Mouse (Mus musculus): Measurements from ENCODE around the gene Zfp13.

Gene Zfp13

GRCm38 (mm10) chr17:23592208-23592925 lies 6.9 kb downstream of the Zfp13 start:
- peak; percentile 93 for DNase-seq (ENCODE audit: low read depth)

GRCm38 (mm10) chr17:23587253-23587652 lies 12.0 kb downstream of the Zfp13 start:
- no peak for DNase-seq (ENCODE audit: low read depth)

DNA sequence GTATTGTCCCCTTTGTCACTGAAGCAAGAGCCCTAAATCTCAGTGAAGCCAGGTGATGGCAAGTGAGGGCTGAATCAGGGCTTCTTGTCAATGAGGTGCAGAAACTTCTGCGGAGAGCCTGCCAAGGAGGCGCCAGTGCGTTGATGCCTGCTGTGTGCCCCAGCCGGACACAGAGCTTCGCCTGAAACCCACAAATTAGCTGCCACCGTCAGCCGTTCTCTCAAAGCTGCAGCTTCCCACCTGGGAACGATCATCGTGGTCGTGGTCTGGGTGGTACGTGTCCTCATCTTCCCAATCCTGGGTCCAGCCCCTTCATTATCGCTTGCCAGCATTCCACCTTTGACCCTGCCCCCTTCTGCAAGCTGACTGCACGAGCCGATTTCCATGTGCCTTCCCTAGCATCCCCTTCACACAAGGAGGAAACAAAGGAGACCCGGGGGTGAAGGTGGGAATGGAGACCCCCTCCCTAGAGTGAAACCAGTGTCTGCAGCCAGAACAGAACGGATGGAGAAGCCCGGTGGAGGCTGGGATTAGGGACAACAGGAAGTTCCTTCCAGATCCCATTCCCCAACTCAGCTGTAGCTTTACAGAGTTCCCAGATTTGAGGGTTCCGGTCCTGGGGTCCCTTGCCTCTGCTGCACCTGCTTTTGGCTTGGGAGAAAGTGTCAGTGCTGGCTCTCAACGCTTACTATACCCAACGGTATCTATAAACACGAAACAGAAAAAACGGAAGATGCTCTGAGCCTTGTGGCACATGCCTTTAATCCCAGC lies 13.4 kb downstream of the Zfp13 start:
- DNase-seq (ENCODE audit: low read depth), result no peak

- DNase-seq (ENCODE audit: low read depth), result no peak
Measured at GRCm38 (mm10) chr17:23584786-23585185, 14.5 kb downstream of the Zfp13 start.

DNA sequence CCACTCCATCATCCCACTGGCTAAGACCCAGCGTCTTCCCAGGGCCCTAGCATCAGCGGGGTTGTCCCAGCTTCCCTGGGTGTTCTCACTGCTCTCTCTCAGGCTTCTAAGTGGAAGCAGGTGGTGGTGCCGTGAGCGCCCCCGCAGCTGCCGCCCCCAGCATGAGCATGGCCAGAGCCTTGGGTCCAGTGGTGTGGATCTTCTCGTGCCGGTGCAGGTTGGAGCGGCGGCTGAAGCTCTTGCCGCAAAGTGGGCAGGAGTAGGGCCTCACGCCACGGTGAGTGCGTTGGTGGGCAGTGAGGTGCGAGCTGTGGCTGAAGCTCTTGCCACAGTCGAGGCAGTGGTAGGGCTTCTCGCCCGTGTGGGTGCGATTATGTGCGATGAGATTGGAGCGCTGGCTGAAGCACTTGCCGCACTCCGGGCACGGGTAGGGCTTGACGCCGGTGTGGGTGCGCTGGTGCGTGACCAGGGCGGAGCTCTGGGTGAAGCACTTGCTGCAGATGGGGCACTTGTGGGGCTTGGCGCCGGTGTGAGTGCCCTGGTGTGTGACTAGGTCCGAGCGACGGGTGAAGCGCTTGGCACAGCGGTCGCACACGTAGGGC lies 23.2 kb downstream of the Zfp13 start:
- no peak for DNase-seq (ENCODE audit: low read depth)

DNA sequence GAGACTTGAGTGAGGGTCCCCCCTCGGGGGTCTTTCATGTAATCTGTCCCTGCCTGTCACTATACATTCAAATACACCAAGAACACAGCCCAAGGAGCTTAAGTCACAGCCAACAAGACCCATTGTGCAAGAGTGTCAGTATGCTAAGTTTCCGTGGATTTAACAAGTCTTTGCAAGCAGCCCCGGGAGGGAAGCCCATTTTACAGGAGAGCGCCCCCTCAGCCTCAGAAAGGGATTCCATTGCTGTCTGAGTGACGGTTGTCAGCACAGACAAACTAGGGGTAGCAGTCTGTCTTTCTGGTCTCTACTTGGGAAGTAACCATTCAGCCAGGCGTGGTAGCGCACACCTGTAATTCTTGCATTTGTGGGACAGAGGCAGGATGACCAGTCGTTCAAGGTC lies 25.2 kb downstream of the Zfp13 start:
- DNase-seq (ENCODE audit: low read depth), result no peak

- DNase-seq (ENCODE audit: low read depth), result peak; percentile 62
Measured at GRCm38 (mm10) chr17:23572059-23572458, 27.2 kb downstream of the Zfp13 start.

DNA sequence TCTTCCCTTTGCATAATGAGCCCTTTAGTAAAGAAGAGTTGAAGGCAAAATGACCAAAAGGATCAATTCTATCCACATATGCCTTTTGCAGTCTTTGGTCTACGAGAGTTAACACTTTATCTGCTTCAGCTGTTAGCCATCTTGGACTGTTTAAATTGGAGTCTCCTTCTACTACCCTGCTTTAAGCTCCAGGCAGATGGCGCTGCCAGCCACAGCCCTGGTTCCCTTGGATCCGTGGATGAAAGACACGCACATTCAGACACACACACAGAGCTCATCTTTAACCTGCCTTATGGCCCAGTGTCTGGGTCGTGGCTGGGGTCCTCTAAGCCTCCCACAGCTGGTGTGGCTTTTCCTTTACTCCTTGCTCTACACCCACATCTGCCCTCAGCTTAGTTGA lies 28.2 kb downstream of the Zfp13 start:
- no peak for DNase-seq (ENCODE audit: low read depth)

DNA sequence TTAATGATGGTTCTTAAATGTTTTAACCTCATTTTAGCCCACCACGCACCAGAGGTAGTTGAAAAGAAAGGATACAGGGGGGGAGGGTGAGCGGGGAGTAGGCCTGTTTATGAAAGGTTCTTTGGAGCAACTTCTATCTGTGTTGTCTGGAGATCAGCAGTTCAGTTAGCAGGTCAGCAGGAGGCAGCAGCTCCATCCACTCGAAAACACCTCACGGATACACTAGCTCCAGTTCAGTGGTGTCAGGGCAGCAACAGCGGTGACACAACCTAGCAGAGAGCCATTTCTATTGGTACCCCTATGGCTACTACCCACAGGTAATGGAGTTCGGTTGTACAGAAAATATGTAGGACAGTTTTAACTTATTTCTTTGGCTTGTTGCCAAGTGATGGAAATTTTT lies 29.3 kb downstream of the Zfp13 start:
- peak; percentile 77 for DNase-seq (ENCODE audit: low read depth)

- DNase-seq (ENCODE audit: low read depth), result peak; percentile 41
Measured at GRCm38 (mm10) chr17:23568370-23568769, 30.9 kb downstream of the Zfp13 start.

- DNase-seq (ENCODE audit: low read depth), result peak; percentile 64
Measured at GRCm38 (mm10) chr17:23566787-23567186, 32.5 kb downstream of the Zfp13 start.

DNA sequence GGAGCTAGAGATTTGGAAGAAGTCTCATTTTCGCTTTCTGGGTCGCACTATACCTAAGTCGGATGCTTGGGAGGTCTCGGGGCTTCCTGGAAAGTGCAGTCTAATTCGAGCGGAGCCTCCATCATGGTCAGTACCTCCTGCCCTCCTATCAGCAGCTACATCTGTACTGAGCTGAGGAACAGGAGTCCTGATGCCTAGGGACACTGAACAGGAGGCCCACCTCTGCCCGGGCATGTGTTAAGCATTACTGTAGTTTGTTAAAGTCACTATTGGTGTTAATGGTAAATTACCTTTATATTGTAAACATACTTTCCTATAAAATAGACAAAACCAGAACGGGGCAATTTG lies 34.9 kb downstream of the Zfp13 start:
- no peak for DNase-seq (ENCODE audit: low read depth)

DNA sequence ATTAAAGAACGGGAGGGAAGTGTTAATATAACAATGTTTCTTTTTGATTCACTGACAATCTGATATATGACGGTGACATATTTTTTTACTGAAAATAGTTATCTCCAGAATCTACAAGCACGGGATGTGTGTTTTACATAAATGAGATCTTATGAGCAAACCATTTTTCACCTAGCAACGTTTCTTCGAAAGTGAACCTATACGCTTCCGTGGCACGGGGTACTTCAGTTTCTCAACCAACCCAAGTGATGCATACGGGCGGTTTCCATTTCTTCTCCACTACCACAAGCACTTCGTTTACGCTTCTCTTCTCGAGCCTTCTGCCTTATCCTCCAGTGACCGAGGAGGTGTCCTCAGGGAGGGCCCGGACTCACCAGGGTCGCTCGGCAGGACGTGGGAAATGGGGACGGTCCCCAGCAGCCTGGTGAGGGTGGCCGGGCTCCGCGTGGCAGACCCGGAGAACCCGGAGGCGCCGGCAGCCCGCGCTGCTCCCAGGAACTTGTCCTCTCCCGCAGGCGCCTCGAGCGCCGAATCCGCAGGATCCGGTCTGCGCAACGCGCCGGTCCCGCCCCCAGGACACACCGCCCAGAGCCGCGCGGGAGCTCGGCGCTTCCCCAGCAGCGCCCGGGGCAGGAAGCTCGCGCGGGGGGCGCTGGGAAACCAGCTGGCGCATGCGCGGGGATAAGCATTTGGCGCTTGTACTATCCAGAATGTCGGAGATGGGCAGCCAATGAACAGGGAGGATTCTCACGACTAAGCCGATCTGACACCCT lies 35.5 kb downstream of the Zfp13 start, which contains the start of gene Zfp213:
Zfp213 (minus strand) TSS at position 644 of the 773 bp plus-strand sequence.
- peak; percentile 98 for DNase-seq (ENCODE audit: low read depth)

- peak; percentile 72 for DNase-seq (ENCODE audit: low read depth)
Measured at GRCm38 (mm10) chr17:23559767-23560166, 39.5 kb downstream of the Zfp13 start.

DNA sequence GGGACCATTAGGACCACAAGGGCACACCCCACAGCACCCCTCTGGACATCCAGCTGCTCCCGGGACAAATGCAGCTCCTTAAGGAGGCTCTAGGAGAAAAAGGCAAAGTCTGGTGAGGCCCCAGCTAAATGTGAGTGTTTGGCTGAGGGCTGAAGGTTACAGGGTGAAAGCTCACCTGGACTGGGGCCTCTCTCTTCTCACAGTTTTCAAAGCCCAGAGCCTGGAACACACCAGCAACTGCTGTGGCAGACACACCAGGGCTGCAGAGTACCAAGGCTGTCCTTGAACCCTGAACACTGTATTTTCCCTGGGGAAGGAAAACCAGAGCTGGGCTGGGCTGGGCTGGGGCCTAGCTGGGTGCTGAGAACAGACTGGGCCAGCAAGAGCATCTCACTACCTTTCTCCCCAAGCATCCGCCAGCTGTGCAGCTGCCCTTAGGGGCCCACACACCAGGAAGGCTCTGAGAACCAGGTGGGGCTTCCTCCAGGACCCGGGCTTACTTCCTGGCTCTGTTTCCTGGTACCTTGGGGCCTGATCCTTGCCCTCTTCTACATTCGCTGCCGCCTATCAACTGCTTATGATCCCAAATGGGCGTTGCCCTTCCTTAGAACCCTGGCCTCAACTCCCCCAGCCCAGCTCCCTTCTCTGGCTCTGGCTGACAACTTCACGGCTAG lies 43.9 kb downstream of the Zfp13 start:
- no peak for DNase-seq (ENCODE audit: low read depth)

DNA sequence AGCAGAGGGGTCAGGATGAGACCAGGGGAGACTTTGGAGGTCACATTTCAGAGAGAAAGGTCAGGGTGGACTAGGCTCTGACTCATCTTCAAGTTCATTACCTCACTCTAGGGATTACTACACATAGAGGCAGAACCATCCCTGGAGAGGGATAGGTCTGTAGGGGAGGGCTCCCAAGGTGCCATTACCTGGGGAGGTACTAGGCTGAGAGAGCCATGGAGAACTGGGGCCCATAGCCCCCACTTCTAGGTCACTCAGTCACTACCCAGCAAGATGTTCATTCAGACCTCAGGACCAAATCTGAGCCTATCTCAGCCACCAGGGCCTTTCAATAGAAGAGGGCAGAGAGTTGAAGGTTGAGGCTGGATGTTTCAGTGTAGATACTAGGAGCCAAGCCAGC lies 45.0 kb downstream of the Zfp13 start:
- no peak for DNase-seq (ENCODE audit: low read depth)

- no peak for DNase-seq (ENCODE audit: low read depth)
Measured at GRCm38 (mm10) chr17:23553634-23554120, 45.6 kb downstream of the Zfp13 start.

DNA sequence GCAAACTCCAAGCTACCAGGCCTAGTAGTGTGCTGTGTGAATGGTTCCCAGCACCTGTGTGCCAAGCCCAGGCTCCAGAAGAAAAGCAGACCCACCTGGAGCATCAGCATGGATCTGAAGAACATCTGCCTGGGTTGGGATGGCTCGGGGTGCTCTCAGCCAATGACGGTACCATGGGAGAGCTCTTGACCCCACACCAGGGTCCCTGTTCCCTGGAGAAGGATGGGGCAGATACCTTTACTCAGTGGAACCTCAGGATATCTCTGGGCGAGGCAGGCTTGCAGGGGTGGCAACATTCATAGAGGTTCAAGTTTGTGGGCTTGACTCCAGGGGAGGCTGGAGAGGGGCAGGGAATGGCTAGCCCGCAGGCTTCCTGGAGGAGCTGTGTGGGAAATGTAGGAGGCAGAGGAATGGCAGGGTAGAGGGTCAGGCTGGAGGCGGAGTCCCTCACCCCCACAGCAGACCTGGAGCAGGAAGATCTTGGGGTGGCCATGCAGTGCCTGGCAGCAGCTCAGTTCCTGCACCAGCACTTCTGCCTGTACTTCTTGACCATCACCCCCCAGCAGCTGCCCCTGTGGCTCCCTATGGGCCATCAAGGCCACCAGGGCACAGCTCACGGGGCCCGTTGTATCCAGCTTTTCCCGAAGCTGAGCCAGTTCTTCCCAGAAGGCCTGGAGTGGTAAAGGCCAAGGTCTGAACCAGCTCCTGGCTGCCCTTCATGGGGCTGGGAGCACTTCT lies 46.2 kb downstream of the Zfp13 start:
- DNase-seq (ENCODE audit: low read depth), result no peak

DNA sequence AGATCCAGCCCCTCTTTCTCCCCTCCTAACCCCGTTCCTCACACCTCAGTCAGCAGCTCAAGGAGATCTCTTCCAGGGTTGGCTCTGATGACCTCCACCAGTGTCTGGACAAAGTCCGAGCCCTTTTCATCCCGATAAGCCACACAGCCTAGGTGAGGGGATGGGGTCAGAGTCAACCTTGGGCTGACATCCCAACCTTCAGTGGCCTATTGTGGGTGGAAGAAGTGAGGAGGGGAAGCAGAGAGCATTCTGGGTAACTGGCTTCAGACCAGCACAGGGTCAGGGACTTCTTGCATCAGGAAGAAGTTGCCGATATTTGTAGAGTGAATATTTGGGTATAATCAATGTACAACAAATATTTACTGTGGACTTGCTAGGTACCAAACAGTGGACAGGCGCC lies 47.3 kb downstream of the Zfp13 start:
- no peak for DNase-seq (ENCODE audit: low read depth)

GRCm38 (mm10) chr17:23551416-23551815 lies 47.9 kb downstream of the Zfp13 start:
- no peak for DNase-seq (ENCODE audit: low read depth)

GRCm38 (mm10) chr17:23550856-23551255 lies 48.4 kb downstream of the Zfp13 start:
- DNase-seq (ENCODE audit: low read depth), result peak; percentile 77
